Mouse (Mus musculus): ENCODE measurements at regions not wholly inside any gene's neighbourhood (a gene's known extent, or its start where the extent isn't known, plus 50 kb on each side); places are given as distances from the start of the nearest gene placed in this dataset.
"Not testable (repeated sequence)": the region's sequence is repeated elsewhere in the genome, so short reads cannot be mapped to it uniquely, and the experiment has no call there.

- not testable (repeated sequence) for DNase-seq (ENCODE audit: low spot score); H3K36me3 ChIP-seq (ENCODE audit: control insufficient read depth, insufficient read depth, low read length); H3K4me3 ChIP-seq (ENCODE audit: low read depth, low read length); H3K27me3 ChIP-seq (ENCODE audit: control insufficient read depth, insufficient read depth, low read length); H3K27ac ChIP-seq (ENCODE audit: low read depth, low read length); H3K9me3 ChIP-seq (ENCODE audit: control insufficient read depth, low read length); ATAC-seq (ENCODE audit: low FRiP score); H3K4me2 ChIP-seq (replicated peaks; ENCODE audit: low read depth, low read length); H3K4me1 ChIP-seq (replicated peaks; ENCODE audit: control insufficient read depth, insufficient read depth, low read length); H3K9ac ChIP-seq (ENCODE audit: low read depth, low read length)
- 83% methylated on average over 4 of the region's 4 CpGs for WGBS
Measured at GRCm38 (mm10) chr6:73519894-73520293, 50.4 kb upstream of the 4931417E11Rik start.

Data from hindbrain, embryonic 11.5 days (tissue).